Mouse (Mus musculus) spleen, adult 2 months (tissue): ENCODE measurements around the gene Exoc2. TPM values are rescaled to one million over a fixed set of nuclear protein-coding genes. Genes with fewer than 3 reads are reported as not detected.

Experiments used
- DNase-seq, 2 experiments: peaks; one replicate each; pipeline versions ENCODE4 v3.0.0 to v3.0.0-alpha.2; 2012 to 2021; ENCODE audit warnings: low spot score in 2 of 2, low read depth in 1 of 2
- H3K27ac ChIP-seq: fragments of 200-500 bp; 2 replicates; pipeline ENCODE4 v1.5.1; 2012; ENCODE audit warnings: low read length, inconsistent platforms; ENCODE audit not compliant: insufficient read depth
- H3K27me3 ChIP-seq: fragments of 200-500 bp; 2 replicates; pipeline ENCODE4 v1.6.1; 2012; ENCODE audit warnings: mild to moderate bottlenecking, moderate library complexity, low read length, inconsistent platforms; ENCODE audit not compliant: control insufficient read depth, insufficient read depth
- H3K36me3 ChIP-seq: fragments of 200-500 bp; 2 replicates; pipeline ENCODE4 v1.6.1; 2012; ENCODE audit warnings: mild to moderate bottlenecking, low read length, inconsistent platforms; ENCODE audit not compliant: control insufficient read depth, insufficient read depth
- H3K4me1 ChIP-seq: fragments of 200-500 bp; 2 replicates; pipeline ENCODE4 v1.6.1; 2011; ENCODE audit warnings: inconsistent platforms; ENCODE audit not compliant: control insufficient read depth, insufficient read depth, insufficient read length
- H3K4me3 ChIP-seq: fragments of 200-500 bp; 2 replicates; pipeline ENCODE4 v1.5.1; 2011; ENCODE audit warnings: mild to moderate bottlenecking, inconsistent platforms; ENCODE audit not compliant: insufficient read depth, insufficient read length; ENCODE audit errors: extremely low read depth
- CTCF ChIP-seq: fragments of 200-500 bp; IDR thresholded peaks from 2 replicates; pipeline ENCODE4 v1.5.1; 2011; ENCODE audit warnings: mild to moderate bottlenecking, inconsistent platforms; ENCODE audit not compliant: insufficient read depth, insufficient read length, insufficient replicate concordance; ENCODE audit errors: extremely low read depth
- POLR2A ChIP-seq: fragments of 200-500 bp; IDR thresholded peaks from 2 replicates; pipeline ENCODE4 v1.6.1; 2011; ENCODE audit warnings: low read depth, low read length, inconsistent platforms
- WGBS: fragments of 180-500 bp; shearing (Covaris S2); methylation state at CpG from one replicate; pipeline ENCODE4 v1.1.7; 2018; 5-methylcytosine and 5-hydroxymethylcytosine counted together
- polyA plus RNA-seq: library from polyadenylated mRNA; depleted of rRNA; stranded (reverse); fragments of >200 nt; gene quantifications from 2 replicates; pipeline ENCODE4 v1.2.3, GENCODE M21; 2012

The Exoc2 gene
- polyA plus RNA-seq, 1 experiment, result 8.1 TPM

DNA sequence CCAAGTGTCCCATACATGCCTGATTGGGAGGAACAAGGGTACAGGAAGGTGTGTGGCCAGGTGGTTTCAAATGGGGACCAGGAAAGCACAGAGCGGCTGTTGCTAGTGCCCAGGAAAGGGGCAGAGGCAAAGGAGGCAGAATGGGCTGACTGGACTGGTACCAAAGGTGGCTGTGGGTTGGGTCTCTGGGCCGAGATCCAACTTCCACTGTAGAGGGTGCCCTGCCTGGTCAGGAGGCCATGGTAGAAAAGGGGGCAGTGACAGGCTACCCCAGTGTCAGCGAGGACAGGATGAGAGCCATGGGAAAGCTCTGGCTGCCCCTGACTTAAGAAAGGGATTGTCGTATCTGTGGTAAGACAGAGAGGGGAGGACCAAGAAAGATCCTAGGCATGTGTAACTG lies 180.7 kb downstream of the Exoc2 start:
- H3K4me1 ChIP-seq, result peaks cover 12% of the 10 kb centered on the region; the same call in 1 of the 2 replicates
- no peak overlapping the region for H3K27ac ChIP-seq
- no peaks in the 10 kb centered on the region for H3K27me3 ChIP-seq
- no peaks in the 10 kb centered on the region for H3K36me3 ChIP-seq
- H3K4me3 ChIP-seq, result no peak overlapping the region
- 86% methylated on average over 4 of the region's 4 CpGs for WGBS
- DNase-seq, result no peak
- TF ChIP-seq POLR2A (no peak), CTCF (no peak)

DNA sequence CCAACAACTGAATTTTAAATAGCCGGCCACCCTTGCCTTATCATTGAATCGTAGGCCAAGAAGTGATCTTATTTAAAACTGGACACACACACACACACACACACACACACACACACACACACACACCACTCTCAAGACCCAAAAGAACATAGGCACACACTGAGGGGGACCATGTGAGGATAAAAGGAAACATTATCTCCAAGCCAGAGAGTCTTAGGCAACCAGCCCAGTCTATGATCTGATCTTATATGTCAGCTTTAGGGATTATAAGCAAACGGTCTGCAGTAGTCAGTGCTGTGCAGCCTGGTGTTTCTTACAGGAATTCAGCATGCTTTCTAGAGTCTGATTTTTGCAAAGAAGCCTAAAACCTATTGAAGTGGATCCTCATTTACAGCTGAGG lies 181.2 kb downstream of the Exoc2 start:
- Histone ChIP-seq H3K27ac (no peak overlapping the region), H3K4me1 (peaks cover 14% of the 10 kb centered on the region; the same call in 1 of the 2 replicates), H3K4me3 (no peak overlapping the region), H3K36me3 (no peaks in the 10 kb centered on the region), H3K27me3 (no peaks in the 10 kb centered on the region)
- no peak for TF ChIP-seq CTCF
- no peak for TF ChIP-seq POLR2A
- no peak for DNase-seq
- 51% methylated on average over 3 of the region's 3 CpGs for WGBS

DNA sequence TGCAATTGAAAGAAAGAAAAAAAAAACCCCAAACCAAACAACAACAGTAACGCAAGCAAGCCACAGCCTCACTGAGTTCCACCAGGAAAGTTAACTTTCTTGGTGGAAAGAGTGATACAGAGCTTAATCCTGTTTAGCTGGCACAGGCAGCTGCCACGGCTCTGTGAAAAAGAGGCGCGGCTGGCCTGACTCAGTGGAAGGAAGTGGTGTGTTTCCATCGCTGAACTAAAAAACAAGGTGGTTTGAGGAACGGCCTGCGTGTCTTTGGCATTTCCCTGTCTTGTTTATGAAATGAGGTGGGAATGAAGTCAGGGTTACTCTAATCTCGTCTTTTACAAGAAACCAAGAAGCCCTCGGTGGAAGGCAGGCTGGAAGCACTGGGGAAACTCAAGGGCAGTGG lies 181.6 kb downstream of the Exoc2 start:
- H3K4me3 ChIP-seq, result no peak overlapping the region
- H3K4me1 ChIP-seq, result peaks cover 14% of the 10 kb centered on the region; the same call in 1 of the 2 replicates
- H3K27me3 ChIP-seq, result no peaks in the 10 kb centered on the region
- peak; percentile 64 to 68 for DNase-seq
- no peak overlapping the region for H3K27ac ChIP-seq
- no peaks in the 10 kb centered on the region for H3K36me3 ChIP-seq
- TF ChIP-seq POLR2A, result no peak
- WGBS, result 9% methylated on average over 9 of the region's 9 CpGs

DNA sequence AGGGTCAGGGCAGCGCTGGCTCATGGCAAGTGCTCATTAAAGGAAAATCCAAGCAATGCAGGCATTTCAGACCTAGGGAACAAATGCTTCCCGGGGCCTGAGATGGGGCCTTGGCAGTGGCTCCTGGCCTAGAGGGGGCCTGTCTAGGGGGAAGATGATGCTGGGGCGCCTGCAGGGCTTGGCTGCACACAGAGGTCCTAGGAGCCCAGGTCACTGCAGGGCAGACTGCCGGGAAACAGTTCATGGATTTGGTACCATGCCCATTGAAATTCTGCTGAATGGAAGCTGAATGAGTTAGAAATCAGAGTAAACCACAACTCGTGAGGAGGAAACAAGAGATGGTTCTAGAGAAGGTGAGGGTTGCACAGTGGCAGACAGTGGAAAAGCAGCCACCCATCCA lies 183.9 kb downstream of the Exoc2 start:
- H3K36me3 ChIP-seq, result no peaks in the 10 kb centered on the region
- 92% methylated on average over 5 of the region's 5 CpGs for WGBS
- TF ChIP-seq CTCF (no peak), POLR2A (no peak)
- H3K27me3 ChIP-seq, result no peaks in the 10 kb centered on the region
- H3K4me3 ChIP-seq, result no peak overlapping the region
- H3K4me1 ChIP-seq, result peaks cover 31% of the 10 kb centered on the region; the same call in 1 of the 2 replicates
- DNase-seq, result no peak
- H3K27ac ChIP-seq, result no peak overlapping the region

DNA sequence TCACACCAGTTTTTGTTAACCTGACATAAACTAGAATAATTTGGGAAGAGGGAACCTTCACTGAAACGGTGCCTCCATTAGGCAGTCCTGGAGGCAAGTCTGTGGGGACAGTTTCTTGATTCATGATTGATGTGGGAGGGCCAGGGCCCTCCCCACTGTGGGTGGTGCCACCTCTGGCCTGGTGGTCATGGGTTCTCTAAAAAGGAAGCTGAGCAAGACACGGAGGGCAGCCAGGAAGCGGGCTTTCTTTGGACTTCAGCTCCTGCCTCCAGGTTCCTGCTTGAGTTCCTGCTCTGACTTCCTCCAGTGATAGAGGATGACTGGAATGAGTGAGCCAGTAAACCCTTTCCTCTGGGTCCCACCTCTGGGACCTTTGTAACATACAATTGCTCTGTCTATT lies 185.5 kb downstream of the Exoc2 start:
- Histone ChIP-seq H3K27ac (no peak overlapping the region), H3K4me3 (no peak overlapping the region), H3K36me3 (no peaks in the 10 kb centered on the region), H3K27me3 (no peaks in the 10 kb centered on the region), H3K4me1 (peaks cover 31% of the 10 kb centered on the region; the same call in 1 of the 2 replicates)
- TF ChIP-seq POLR2A (no peak), CTCF (no peak)
- WGBS, result 51% methylated on average over 3 of the region's 3 CpGs
- no peak for DNase-seq

DNA sequence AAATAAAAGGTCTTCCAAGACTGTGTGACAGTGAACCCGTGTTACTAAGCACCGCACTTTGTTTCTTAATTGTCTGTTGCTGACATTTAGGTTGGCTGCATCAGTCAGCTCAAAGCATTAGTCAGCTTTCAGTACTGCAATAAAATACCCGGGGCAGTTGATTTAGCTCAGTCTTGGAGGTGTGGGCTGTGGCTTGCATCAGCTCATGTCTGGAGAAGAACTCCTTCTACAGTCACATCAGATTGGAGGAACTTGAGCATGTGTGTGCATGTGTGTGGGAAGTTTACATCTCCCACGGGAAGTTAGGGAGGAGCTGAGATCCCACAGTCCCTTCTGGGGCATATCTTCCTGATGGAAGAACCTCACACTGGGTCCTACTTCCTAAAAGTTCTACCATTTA lies 185.9 kb downstream of the Exoc2 start:
- no peak overlapping the region for H3K27ac ChIP-seq
- TF ChIP-seq POLR2A, result no peak
- TF ChIP-seq CTCF, result no peak

DNA sequence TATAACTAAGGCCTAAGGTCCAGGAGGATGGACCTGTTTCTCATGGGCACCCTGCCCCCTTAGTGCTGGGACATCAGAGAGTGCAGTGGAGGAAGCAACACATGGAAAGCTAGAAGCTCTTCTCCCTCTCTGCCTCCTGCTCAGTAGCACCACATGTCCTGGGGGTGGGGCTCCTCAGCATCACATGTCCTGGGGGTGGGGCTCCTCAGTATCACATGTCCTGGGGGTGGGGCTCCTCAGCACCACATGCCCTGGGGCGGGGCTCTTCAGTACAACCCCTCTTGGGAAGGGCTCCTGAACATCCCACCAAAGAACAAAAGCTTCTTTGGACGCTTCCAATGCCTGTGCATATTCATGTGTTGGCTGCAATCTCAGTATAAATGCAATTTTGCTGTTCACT lies 186.3 kb downstream of the Exoc2 start:
- Histone ChIP-seq H3K27me3 (no peaks in the 10 kb centered on the region), H3K27ac (no peak overlapping the region)
- 87% methylated on average over 2 of the region's 2 CpGs for WGBS

More for the DNA sequence above, 185.9 kb downstream of the Exoc2 start:
- Histone ChIP-seq H3K36me3 (no peaks in the 10 kb centered on the region), H3K4me3 (no peak overlapping the region), H3K4me1 (peaks cover 31% of the 10 kb centered on the region; the same call in 1 of the 2 replicates), H3K27me3 (no peaks in the 10 kb centered on the region)
- 86% methylated on average over 4 of the region's 4 CpGs for WGBS
- no peak for DNase-seq

More for the DNA sequence above, 186.3 kb downstream of the Exoc2 start:
- TF ChIP-seq CTCF (no peak), POLR2A (no peak)
- DNase-seq, result no peak
- H3K4me3 ChIP-seq, result no peak overlapping the region
- peaks cover 27% of the 10 kb centered on the region; the same call in 1 of the 2 replicates for H3K4me1 ChIP-seq
- H3K36me3 ChIP-seq, result no peaks in the 10 kb centered on the region
